Mouse (Mus musculus) olfactory bulb, adult 2 months (tissue): ENCODE results near the gene Myo18a. TPM values are rescaled to one million over a fixed set of nuclear protein-coding genes. Genes with fewer than 3 reads are reported as not detected.
A peak's percentile ranks its signal among the peaks of the same experiment; 100 is the strongest.

Experiments used
- H3K27ac ChIP-seq: fragments of 200-500 bp; 2 replicates; pipeline ENCODE4 v1.5.1; 2012; ENCODE audit warnings: low read depth, low read length; ENCODE audit not compliant: insufficient read depth
- H3K4me1 ChIP-seq: fragments of 200-500 bp; 2 replicates; pipeline ENCODE4 v1.6.1; 2012; ENCODE audit warnings: low read length; ENCODE audit not compliant: control insufficient read depth, insufficient read depth
- H3K4me3 ChIP-seq: fragments of 200-500 bp; 2 replicates; pipeline ENCODE4 v1.5.1; 2012; ENCODE audit warnings: mild to moderate bottlenecking, low read depth, low read length, moderate library complexity; ENCODE audit not compliant: insufficient read depth
- CTCF ChIP-seq: fragments of 200-500 bp; IDR thresholded peaks from 2 replicates; pipeline ENCODE4 v1.5.1; 2012; ENCODE audit warnings: low read depth, mild to moderate bottlenecking, low read length, moderate library complexity; ENCODE audit not compliant: insufficient read depth
- POLR2A ChIP-seq: fragments of 200-500 bp; IDR thresholded peaks from 2 replicates; pipeline ENCODE4 v1.6.1; 2012; ENCODE audit warnings: mild to moderate bottlenecking, low read depth, low read length, moderate library complexity; ENCODE audit not compliant: insufficient read depth
- WGBS: fragments of 180-500 bp; shearing (Covaris S2); methylation state at CpG from one replicate; pipeline ENCODE4 v1.1.7; 2018; 5-methylcytosine and 5-hydroxymethylcytosine counted together
- polyA plus RNA-seq: library from polyadenylated mRNA; stranded (reverse); fragments of >200 nt; gene quantifications from 2 replicates; pipeline ENCODE4 v1.2.4, GENCODE M21; 2012; ENCODE audit warnings: low replicate concordance; ENCODE audit not compliant: missing spikeins, insufficient read depth, insufficient read length

Gene Myo18a
- 284 TPM in 1 of 2 replicates, not detected in the other for polyA plus RNA-seq

DNA sequence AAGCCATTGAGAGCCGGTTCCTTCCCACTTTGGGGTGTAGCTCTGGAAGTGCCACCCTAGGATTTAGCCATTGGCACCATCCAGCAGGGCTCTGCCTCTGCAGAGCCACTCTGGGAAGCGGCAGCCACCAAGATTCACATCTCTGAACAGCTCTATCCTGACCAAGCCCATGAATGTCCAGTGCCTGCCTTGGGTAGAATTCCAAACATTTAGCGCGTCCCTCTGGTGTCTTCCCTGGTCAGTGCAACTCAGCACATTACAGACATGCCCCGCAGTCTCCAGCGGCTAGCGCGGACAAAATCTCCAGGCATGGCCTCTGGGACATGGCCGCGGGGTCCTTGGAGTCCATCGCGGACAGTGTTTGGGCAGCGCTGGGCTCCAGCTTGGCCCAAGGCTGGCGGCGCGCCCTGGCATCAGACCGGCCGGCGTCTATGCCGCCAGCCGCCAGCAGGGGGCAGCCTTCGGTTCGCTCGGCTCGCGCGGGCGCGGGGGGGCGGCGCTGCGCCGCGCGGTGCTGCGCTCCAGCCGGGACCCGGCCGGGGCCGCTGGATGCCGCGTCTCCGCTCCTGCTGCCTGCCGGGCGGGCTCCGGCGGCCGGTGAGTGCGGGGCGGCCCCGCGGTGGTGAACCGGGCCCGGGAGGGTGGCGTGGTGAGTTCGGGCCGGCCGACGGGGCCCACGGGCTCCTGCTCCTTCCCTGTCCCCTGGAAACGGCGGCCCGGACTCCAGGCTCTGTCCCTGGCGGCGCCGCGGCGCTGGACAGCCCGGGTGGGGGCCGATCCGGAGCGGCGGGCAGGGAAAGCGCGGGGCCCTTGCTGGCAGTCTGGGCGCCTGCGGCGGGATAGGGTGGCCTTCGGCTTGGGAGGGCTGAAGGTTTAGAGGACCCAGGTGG, at the start of gene Myo18a:
Myo18a (plus strand) TSS at position 464 of the 890 bp plus-strand sequence.
- 2% methylated on average over 79 of the region's 79 CpGs for WGBS
- H3K4me3 ChIP-seq: peak within 1 kb of the TSS; percentile 93
- H3K27ac ChIP-seq: peak within 1 kb of the TSS; percentile 66
- H3K4me1 ChIP-seq: peaks cover 32% of the 10 kb centered on the region
- TF ChIP-seq CTCF: peak; percentile 86; the same call in 1 of the 2 replicates
- peak; percentile 50 for TF ChIP-seq POLR2A

GRCm38 (mm10) chr11:77713736-77714135, 49.3 kb upstream of the Myo18a start:
- H3K4me3 ChIP-seq: no peak overlapping the region
- 97% methylated on average over 3 of the region's 3 CpGs for WGBS
- no peak overlapping the region for H3K27ac ChIP-seq
- TF ChIP-seq CTCF (no peak), POLR2A (no peak)
- H3K4me1 ChIP-seq: no peaks in the 10 kb centered on the region

DNA sequence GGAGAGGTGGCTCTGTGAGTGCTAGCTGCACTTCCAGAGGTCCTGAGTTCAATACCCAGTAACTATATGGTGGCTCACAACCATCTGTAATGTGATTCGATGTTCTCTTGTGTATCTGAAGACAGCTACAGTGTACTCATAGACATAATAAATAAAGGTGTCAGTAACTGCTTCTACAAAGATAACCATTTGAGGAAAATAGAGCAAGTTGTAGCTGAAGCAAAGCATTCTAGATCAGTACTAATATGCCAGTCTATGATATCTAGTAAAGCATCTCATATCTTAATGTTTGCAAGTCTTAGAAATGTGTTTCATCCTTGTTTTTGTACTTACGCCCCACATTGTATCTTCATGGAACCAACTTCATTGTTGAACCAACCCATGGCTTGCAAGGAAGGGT, 44.0 kb upstream of the Myo18a start:
- Histone ChIP-seq H3K4me3 (no peak overlapping the region), H3K4me1 (no peaks in the 10 kb centered on the region), H3K27ac (no peak overlapping the region)
- 97% methylated on average over 2 of the region's 2 CpGs for WGBS
- no peak for TF ChIP-seq CTCF
- TF ChIP-seq POLR2A: no peak

DNA sequence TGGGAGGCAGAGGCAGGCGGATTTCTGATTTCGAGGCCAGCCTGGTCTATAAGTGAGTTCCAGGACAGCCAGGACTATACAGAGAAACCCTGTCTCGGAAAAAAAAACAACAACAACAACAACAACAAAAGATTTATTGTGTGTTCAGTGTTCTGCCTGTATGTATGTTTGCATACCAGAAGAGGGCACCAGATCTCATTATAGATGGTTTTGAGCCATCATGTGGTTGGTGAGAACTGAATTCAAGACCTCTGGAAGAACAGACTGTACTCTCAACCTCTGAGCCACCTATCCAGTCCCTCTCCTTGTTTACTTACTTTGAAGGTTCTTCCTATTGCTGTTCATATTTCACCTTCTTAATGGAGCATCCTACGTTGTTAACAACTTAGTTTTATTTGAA, 41.7 kb upstream of the Myo18a start:
- Histone ChIP-seq H3K4me1 (no peaks in the 10 kb centered on the region), H3K27ac (no peak overlapping the region), H3K4me3 (no peak overlapping the region)
- TF ChIP-seq POLR2A (no peak), CTCF (no peak)
- WGBS: 92% methylated on average over 4 of the region's 4 CpGs

DNA sequence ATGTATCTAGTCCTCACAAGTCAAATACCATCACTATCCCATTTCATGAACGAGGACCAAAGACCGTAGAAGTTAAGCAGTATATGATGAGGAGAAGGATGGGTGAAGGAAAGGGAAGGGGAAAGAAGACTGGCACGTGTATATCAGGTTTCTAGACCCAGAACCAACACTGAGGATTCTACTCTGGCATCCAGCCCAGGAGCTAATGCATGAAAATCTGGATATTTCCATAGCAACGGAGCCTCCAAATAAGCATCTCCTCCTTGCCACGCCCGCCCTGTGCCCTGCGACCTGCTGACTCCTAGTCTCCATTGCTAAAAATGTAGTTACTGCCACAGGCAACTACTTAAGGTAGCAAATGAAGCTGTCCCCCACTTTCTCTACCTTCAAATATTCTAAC, 38.3 kb upstream of the Myo18a start:
- Histone ChIP-seq H3K27ac (no peak overlapping the region), H3K4me1 (no peaks in the 10 kb centered on the region), H3K4me3 (no peak overlapping the region)
- TF ChIP-seq CTCF (no peak), POLR2A (no peak)
- 69% methylated on average over 7 of the region's 7 CpGs for WGBS

GRCm38 (mm10) chr11:77725183-77725582, 37.9 kb upstream of the Myo18a start, which contains the start of gene Cryba1:
Cryba1 (minus strand) TSS chr11:77725283.
- Histone ChIP-seq H3K4me3 (no peak within 1 kb of the TSS), H3K4me1 (no peaks in the 10 kb centered on the region), H3K27ac (no peak within 1 kb of the TSS)
- no peak for TF ChIP-seq CTCF
- no peak for TF ChIP-seq POLR2A
- 61% methylated on average over 7 of the region's 7 CpGs for whole genome bisulfite sequencing

- Histone ChIP-seq H3K27ac (no peak overlapping the region), H3K4me1 (no peaks in the 10 kb centered on the region), H3K4me3 (no peak overlapping the region)
- 42% methylated on average over 2 of the region's 2 CpGs for WGBS
- TF ChIP-seq CTCF (no peak), POLR2A (no peak)
Observed at GRCm38 (mm10) chr11:77728587-77728986, 34.5 kb upstream of the Myo18a start.

DNA sequence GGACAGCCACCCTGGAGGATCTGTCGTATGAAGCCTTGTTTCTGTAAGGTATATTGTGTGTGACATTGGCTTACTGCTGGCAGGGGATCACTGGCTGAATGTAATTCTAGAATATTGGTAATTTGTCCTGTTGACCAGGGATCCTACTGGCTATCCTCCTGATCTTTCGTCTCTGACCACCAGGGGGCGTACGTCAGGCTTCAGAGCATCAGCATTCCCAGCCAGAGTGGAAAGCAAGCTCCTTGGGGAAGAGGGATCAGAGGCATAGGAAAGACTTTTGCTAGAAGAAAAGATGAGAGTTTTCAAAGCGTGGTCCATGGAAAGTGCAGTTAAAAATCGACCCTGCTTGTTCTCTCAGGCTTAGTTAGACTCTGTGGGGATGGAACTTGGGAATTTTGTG, 25.8 kb upstream of the Myo18a start:
- Histone ChIP-seq H3K27ac (no peak overlapping the region), H3K4me1 (no peaks in the 10 kb centered on the region), H3K4me3 (no peak overlapping the region)
- peak; percentile 42; the same call in 1 of the 2 replicates for TF ChIP-seq CTCF
- TF ChIP-seq POLR2A: no peak
- WGBS: 3% methylated on average over 6 of the region's 6 CpGs

DNA sequence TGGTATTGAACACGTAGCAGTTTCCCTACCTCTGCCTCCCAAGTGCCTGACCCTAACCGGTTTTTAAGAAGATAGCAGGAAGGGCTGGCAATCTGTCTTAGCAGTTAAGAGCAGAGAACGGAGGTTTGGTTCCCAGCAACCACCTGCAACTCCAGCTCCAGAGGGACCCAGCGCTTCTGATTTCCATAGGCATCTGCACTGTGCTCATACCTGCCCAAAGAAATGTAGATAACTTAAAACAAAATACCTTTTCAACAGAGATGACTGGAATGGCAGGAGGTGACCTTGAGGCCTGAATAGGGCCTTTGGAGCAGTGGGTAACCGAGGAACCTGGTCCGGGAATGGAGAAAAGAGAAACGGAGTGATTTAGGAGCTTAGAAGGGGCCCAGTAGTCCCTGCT, 24.5 kb upstream of the Myo18a start:
- no peak overlapping the region for H3K4me3 ChIP-seq
- TF ChIP-seq CTCF: no peak
- TF ChIP-seq POLR2A: no peak
- no peak overlapping the region for H3K27ac ChIP-seq
- H3K4me1 ChIP-seq: no peaks in the 10 kb centered on the region
- 80% methylated on average over 7 of the region's 7 CpGs for WGBS

- H3K27ac ChIP-seq: no peak overlapping the region
- TF ChIP-seq POLR2A (no peak), CTCF (no peak)
- H3K4me3 ChIP-seq: no peak overlapping the region
- 33% methylated on average over 6 of the region's 6 CpGs for WGBS
- no peaks in the 10 kb centered on the region for H3K4me1 ChIP-seq
Observed at GRCm38 (mm10) chr11:77743966-77744365, 19.1 kb upstream of the Myo18a start.
